Mouse (Mus musculus) heart, postnatal 10 days (tissue): ENCODE measurements around the gene Sdk1. TPM values are rescaled to one million over a fixed set of nuclear protein-coding genes. Genes with fewer than 3 reads are reported as not detected.
A peak's percentile ranks its signal among the peaks of the same experiment; 100 is the strongest.

Experiments
- DNase-seq, 2 experiments: peaks; one replicate each; pipeline ENCODE4 v3.0.0; 2021
- intact Hi-C: fragments of 180-260 bp; cut with DNase I; formaldehyde crosslinking; loops from one replicate; pipeline ENCODE4 v1.15.1; 2025
- total RNA-seq, 2 experiments: library from RNA; stranded (reverse); gene quantifications; 2 replicates each; pipeline ENCODE4 v1.2.3; 2021

Sdk1 gene
- total RNA-seq, 2 experiments from 2014 or later, result 6.0 to 6.1 TPM

DNA sequence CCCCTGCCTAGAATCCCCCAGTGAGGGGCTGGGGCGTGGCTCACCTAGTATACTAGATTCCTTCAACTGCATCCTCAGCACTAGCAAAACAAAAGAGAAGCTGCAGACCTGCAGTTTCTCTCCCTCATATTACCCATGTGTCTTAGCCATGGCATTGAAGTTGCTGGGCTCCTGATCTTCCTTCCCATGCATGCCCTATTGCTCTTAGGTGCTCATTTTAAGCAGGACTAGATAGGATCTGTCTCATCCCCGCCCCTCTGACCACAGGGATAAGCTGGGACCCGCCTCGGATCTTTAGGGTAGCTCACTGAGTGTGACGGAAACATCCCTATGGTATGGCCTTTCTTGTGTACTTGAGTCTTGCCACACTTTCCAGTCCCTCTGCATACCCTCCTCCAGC lies 947.5 kb downstream of the Sdk1 start:
- DNase-seq, result no peak
- intact Hi-C loops, result no loop called here

DNA sequence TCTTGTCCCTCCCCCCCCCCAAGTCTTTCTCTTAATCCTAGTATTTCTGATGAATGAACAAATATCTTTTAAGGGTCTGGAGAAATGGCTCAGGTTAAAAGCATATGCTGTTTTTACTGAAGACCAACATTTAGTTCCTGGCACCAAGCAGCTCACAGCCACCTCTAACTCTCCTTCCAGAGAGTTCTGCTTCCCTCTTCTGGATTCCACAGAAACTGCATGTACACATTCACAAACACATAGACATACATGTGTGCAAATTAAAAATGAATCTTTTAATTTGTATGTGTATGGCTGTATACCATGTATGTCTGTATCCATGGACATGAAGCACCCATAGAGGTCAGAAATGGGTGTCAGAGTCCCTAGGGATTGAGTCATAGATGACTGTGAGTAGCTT lies 968.6 kb downstream of the Sdk1 start:
- peak; percentile 9 to 35 for DNase-seq
- intact Hi-C loops, result loop anchor here (10.0 kb wide), 2 partner anchors 225 to 235 kb away; no protein-coding TSS in a partner anchor

DNA sequence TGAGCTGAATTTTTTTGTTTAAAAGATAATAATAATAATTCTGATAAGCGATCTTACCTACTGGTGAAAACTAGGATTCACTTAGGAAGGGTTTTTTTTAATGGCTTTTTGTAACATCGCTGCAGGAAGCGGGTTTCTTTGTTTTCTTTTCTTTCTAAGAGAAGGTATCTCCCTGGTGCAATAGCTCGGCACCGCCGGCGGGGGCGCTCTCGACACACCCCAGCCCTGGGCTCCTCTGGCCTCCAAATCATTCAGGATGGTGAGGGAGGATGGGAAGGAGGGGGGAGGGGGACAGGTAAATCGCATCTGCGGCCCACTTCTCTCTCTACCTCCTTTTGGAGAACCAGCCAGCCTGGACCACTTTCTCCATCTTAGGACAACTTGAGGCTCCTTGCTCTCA lies 971.0 kb downstream of the Sdk1 start:
- intact Hi-C loops, result loop anchor here (10.0 kb wide), 2 partner anchors 227 to 233 kb away; no protein-coding TSS in a partner anchor
- no peak for DNase-seq

DNA sequence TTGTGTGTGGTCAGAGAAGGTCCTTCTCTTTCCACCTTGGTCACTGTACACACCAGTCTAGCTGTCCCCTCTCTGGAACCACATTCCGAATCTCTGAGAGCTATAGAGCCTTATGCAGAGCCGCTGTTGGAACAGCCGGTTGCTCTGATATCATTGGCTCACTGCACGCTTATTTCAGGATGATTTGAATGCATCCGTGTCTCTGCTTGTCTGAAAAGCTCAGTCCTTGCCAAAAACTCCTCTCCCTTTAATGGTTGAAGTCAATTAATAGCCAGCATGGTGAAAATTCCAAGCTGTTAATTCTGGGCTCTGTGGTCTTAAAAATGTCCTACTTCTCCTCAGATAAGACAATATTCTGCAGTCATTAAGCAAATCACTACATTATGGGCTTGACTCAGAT lies 974.7 kb downstream of the Sdk1 start:
- peak; percentile 9 to 16 for DNase-seq
- intact Hi-C loops, result loop anchor here (10.0 kb wide), 2 partner anchors 229 to 231 kb away; no protein-coding TSS in a partner anchor

DNA sequence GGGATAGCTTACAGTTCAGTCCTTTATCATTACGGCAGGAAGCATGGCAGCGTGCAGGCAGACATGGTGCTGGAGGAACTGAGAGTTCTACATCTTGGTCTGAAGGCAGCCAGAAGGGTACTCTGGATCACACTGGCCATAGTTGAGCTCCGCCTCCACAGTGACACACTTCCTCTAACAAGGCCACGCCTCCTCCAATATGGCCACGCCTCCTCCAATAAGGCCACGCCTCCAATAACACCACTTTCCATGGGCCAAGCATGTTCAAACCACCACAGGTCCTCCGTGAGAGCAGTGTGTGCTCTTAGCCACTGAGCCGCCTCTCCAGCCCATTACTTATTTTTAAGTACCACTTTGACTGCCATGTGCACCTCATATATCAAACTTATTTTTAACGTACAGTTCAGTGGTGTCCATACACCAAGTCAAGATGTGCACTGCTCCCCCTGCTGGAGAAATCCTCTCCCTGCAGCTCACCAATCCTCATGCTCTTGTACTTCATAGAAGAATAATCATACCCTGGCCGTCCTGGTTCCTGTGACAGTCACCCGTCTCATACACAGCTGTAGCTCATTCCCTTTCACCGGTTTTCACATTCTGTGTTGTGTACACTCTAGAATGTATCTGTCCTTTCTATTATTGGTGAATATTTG lies 979.7 kb downstream of the Sdk1 start:
- DNase-seq, result peak in 1 of 2 experiments; percentile 13
- intact Hi-C loops, result no loop called here

DNA sequence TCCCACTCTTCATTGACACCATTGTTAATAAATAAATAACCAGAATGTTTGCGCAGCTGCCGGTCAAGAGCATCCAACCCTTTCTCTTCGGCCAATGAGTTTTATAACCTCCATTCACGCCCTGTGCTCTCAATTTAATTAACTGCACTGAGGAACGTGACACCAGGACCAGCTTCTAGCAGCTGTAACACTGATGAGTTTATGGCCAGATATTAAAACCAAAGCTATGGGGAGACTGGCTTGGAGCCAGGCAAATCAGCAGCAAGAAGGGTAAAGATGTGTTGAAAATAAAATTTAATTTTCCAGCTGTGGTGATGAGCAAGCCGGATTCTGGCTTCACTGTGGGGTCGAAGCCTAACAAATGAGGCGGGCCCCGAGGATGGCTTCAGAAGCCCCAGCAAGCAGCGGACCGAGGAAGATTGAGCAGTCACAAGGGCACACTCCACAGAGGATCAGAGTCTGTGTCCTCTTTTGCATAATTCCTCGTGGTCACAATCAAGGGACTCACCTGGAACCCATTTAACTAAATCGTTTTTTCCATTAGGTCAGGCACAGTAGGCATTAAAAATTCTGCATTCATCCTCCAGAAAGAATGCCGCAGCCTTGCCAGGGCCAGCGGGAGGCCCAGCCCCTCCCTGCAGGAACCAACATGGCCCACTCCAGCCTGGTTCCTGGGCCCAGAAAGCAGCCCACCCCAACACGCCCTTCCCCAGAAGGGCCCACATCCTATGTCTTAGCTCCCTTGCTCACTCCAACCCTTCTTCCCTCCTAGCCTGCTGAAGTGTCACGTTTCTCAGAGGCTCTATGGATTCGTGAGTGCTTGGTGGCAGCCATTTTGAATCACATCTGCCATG lies 987.9 kb downstream of the Sdk1 start:
- intact Hi-C loops, result no loop called here
- peak; percentile 15 to 27 for DNase-seq

DNA sequence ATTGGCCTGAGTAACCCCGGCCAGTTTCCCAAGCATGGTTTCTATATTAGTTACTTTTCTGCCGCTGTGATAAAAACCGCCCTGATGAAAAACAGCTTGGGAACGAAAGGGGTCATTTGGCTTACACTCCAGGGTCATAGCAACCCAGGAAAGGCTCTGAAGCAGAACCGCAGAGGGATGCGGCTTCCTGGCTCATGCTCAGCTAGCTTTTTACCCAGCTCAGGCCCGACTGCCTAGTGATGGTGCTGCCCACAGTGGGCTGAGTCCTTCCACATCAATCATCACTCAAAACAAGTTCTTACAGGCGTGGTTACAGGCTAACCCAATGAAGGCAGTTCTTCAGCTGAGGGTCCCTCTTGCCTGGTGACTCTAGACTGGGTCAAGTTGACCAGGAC lies 988.5 kb downstream of the Sdk1 start:
- intact Hi-C loops, result no loop called here
- no peak for DNase-seq

DNA sequence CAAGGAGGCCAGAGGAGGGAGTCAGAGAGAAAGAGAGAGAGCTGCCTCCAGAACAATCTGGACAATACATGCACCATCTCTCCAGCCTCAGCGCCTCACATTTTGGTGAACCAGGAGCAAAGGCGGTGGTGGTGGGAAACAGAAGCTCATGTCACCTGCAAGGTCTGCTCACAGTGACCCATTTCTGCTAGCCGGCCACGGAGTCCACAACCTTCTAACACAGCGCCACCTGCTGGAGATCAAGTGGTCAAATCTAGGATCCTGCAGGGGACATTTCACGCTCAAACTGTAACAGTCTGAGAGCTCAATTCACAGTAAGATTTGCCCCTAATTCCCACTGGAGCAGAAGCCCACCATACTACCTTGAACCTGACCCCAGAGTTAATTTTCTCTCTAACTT lies 999.0 kb downstream of the Sdk1 start:
- intact Hi-C loops, result no loop called here
- no peak for DNase-seq

DNA sequence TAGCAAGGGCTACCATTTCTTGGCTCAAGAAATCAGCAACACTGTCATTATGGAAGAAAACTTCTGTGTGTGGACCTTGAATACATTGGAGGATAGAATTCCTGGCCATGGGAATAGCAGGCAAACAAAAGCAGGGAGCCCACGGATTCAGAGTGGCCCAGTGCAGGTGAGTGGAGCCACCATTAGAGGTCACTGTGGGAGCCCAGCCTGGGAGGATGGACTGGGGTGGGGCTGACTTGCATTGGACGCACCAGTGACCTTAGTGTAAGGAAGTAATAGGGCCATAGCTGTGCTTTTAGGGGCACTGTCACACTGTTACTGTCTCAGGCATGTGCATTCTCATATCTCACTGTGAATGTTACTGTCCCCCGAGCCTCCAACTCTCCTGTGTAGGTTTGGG lies 1001.3 kb downstream of the Sdk1 start:
- DNase-seq, result no peak

DNA sequence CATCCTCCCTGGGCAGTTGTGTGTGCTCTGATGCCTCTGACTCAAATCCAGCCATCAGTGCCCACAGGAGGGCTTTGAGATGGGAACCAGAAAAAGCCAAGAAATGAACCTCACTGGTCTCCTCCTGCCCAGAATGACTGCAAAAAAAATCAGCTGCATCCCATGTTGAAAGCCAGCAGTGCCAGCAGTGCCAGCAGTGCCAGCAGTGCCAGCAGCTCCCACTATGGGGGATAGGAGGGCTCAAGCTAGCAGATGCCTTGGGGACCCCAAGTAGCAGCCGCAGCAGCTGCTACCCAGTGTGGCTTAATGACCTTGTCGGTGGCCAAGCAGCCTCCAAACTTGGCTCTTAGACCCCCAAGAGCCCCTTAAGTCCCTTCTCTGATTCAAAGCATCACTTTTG lies 1001.8 kb downstream of the Sdk1 start:
- no peak for DNase-seq
- intact Hi-C loops, result no loop called here

More for the DNA sequence above, 1001.3 kb downstream of the Sdk1 start:
- intact Hi-C loops, result no loop called here

DNA sequence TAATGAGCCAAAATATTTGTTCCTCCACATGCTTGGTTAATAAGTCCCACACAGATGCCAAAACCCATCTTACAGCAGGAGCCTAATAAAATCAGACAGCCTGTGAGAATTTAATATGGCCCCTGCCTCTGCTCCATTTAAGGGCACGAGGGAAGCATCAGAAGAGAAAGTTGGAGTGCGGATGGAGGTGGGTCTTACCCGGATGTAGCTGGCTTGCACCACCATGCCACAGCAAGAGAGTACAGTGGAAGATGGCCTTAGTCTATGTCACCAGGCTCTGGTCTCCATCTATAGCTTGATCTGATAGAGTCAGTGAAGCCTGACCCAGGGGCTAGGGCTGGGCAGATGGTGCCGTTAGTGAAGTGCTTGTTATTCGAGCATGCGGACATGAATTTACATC lies 1014.9 kb downstream of the Sdk1 start:
- intact Hi-C loops, result no loop called here
- DNase-seq, result no peak

DNA sequence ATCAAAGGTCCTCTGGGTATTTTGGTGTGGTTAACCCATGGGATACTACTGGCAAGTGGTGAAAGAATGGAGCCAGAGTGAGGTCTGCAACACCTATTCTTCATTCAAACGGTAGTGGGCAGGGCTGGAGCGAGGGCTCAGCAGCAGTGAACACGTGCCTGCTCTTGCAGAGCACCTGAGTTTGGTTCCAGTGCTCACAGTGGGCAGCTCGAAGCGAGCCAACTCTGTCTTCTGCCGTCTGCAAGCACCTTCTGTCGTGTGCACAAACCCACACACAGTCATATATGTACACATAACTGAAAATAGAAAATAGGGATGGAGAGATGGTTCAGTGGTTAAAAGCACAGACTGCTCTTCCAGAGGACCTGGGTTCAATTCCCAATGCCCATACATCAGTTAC lies 1017.4 kb downstream of the Sdk1 start:
- intact Hi-C loops, result no loop called here
- no peak for DNase-seq

DNA sequence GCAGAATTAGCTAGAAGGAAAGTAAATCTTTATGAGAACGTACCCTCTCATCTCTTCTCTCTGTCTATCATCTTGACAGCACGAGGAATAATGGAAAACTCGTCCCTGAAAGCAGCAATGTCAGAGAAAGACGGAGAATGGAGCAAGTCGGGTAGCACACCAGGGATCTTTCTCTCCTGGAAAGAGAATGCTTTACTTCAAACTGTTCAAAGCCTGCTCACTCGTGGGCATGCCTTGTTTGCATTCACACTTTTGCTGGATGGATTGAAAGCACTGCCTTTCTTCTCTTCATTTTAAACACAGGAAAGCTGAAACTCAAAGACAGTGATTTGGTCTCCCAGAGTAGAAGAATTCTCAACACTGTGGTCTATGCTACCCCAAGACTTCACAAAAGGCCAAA lies 1020.8 kb downstream of the Sdk1 start:
- no peak for DNase-seq
- intact Hi-C loops, result no loop called here

Other genes with a start within 250 kb of the Sdk1 start
- gene Card11, start 240.9 kb upstream of the Sdk1 start, total RNA-seq, result under 1 TPM; 0.29 to 0.45 TPM